Mouse (Mus musculus) activated CD4-positive, CD25-positive, alpha-beta regulatory T cell (primary cell): ENCODE data around the gene Pxylp1. TPM values are rescaled to one million over a fixed set of nuclear protein-coding genes. Genes with fewer than 3 reads are reported as not detected.

Experiments used
- polyA plus RNA-seq, 2 experiments: library from polyadenylated mRNA; unstranded; fragments of 100-300 nt; shearing (Covaris generic); gene quantifications; one replicate each; pipeline ENCODE4 v1.2.1; 2017

The Pxylp1 gene
- 10 to 100 TPM in 1 of 2 experiments, 1 to 10 TPM in 1; 8.3 to 11.9 TPM for polyA plus RNA-seq

GRCm38 (mm10) chr9:96892546-96892945 is at the start of gene Pxylp1:
Gene Pxylp1 (minus strand): TSS chr9:96892669.

Other genes starting within 250 kb of the Pxylp1 start
- gene Zbtb38, start 139.8 kb downstream of the Pxylp1 start, polyA plus RNA-seq: 10 to 100 TPM; 28.4 to 42.2 TPM
- under 1 TPM in 1 of 2 experiments, not detected in 1; 0.15 TPM for gene Spsb4, start 126.2 kb upstream of the Pxylp1 start, polyA plus RNA-seq
- gene Slc25a36, start 218.5 kb upstream of the Pxylp1 start, polyA plus RNA-seq: 10 to 100 TPM; 51.6 to 54.6 TPM